Mouse (Mus musculus): ENCODE results near the gene Arl13b.

- TF ChIP-seq POLR2A (IDR thresholded peaks at IDR 0.05; ENCODE audit: control insufficient read depth, extremely low read depth, insufficient read depth, low read length, poor library complexity) (no peak), CTCF (IDR thresholded peaks at IDR 0.05; ENCODE audit: borderline replicate concordance, control insufficient read depth, extremely low read depth, insufficient read depth, low read length, poor library complexity) (peak; percentile 13; the same call in 1 of the 2 replicates)
Observed at GRCm38 (mm10) chr16:62832481-62832880, 14.4 kb downstream of the Arl13b start.
